Mouse (Mus musculus) cerebellum, adult 18-20 months (tissue): Measurements from ENCODE around the gene Rap1gap.

ENCODE experiments used
- DNase-seq, 2 experiments: peaks; one replicate each; pipeline ENCODE4 v3.0.0; 2021

Rap1gap gene

GRCm38 (mm10) chr4:137695300-137695699 is 30.8 kb downstream of the Rap1gap start:
- no peak for DNase-seq

DNA sequence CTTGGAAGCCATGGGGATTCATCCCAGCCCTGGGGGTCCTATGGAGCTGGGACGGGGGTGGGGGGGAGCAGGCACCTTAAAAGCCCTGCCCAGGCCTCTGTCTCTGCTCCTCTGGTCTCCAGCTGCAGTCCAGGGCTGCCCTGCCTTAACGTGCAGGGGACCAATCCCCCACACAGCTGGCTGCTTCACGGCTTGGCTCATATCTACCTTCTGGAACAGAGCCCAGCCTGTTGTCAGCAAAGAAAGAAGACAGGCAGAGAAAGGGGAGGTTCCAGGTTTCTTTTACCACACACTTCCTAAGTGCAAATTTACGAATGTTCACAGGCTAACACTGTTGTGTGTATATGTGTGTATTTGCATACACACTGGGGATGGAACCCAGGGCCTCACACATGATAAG is 31.4 kb downstream of the Rap1gap start:
- DNase-seq = no peak

DNA sequence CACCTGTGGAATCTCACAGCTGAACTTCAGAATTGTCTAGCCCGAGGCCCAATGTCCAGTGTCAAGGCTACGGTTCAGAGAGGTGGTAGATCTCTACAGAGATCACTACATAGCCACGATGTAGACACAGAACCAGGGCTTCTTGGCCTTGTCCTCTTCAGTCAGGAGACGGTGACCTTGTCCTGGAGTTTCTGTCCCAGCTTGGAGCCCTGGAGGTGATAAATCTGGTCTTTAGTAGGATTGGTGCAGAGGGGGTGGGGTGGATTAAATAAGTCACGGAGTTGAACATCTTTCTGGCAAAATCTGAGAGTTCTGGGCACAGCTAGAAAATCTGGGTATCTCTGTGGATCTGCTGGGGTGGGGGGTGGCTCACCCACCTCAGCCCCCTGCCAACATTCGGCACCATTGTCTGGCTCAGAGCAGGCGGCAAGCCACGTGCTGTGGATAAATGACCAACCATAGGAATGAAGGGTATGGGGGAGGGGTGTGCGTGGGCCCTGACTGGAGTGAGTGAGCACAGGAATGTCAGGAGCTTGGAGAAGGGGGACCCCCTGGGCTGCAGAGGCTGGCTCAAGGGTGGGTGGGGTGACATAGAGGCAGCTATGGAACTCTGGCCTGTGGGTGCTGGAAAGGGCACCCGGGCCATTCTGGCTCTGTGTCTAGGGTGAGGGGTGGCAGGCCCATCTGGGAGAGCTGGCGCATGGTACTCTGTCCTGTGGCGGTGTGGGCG is 32.8 kb downstream of the Rap1gap start:
- peak in 1 of 2 experiments; percentile 38 for DNase-seq

GRCm38 (mm10) chr4:137698076-137698985 is 33.8 kb downstream of the Rap1gap start:
- peak; percentile 82 to 83 for DNase-seq

DNA sequence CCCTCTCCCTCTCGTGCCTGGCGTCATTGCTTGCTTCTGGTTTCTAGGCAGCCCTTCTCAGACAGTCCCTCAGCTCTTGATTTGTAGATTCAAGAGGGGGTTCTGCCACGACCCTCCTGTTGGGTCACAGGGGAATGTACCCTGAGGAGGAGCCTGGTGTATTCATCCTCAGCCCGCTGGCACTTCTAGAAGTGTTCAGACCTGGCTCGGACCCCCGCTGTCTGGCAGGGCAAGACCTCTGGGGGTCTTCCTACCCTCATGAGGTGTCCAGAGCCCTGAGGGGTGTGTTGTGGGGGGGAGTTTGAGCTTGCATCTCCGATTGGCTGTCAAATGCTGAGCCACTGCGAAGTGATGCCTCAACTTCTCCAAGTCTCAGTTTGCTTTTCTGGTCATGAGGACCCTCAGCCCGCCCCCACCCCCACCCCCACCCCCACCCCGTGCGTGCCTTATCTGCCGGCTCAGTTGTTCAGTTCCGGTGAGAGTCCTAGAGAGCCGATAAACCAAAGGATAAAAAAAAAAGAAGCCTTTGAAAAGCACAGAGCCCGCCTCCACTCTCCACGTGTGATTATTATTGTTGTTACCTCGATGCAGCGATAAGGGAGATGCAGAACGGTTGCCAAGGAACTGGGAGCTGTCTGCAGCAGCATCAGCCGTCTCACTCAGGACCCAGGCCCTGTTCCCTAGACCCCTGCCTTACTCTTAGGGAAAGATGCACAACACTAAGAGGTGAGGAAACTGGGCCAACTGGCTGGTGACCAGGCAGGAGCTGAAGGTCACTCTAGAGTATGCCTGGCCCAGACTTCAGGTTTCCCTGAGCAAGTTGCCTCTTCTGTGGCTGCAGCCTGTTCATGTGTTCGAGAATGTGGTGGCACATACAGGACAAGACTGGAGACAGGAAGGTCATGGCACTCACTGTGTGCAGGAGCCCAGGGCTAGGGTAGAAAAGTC is 35.0 kb downstream of the Rap1gap start:
- peak; percentile 54 to 56 for DNase-seq

DNA sequence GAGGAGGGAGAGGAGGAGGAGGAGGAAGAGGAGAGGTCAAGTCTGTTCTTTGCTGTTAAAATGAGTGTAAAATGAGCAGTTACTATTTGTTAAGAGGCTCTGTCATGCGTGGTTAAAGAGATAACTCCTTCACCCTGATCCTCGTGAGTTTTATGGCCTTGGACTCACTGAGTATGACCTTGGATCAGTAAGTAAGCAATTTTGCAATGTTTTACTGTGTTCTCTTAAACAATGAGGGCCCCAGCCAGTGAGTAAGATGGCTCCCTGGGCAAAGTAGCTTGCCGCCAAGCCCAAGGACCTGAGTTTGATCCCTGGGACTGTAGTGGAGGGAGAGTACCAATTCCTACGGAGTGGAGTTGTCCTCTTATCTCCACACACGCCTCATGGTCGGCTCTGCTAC is 36.4 kb downstream of the Rap1gap start:
- no peak for DNase-seq

DNA sequence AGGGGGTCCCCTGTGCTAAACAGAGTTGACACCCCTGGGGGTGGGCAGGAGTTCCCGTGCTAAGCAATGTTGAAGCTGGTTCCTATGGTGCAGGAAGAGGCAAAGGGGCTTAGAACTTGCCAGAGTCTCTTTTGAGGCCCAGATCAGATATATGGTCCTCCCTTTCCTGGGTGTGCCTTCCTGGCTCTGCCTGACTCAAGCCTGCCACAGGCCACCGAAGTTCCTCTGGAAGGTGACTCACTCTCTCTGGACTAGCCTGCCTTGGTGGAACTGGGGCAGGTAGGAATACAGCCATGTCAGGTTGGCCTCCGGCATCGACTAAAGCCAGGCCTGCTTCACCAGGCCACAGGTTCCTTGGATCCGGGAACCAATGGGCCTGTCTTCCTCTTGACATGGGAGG is 38.6 kb downstream of the Rap1gap start:
- DNase-seq = no peak

- DNase-seq = no peak
Observed at GRCm38 (mm10) chr4:137704561-137704960, 40.0 kb downstream of the Rap1gap start.

DNA sequence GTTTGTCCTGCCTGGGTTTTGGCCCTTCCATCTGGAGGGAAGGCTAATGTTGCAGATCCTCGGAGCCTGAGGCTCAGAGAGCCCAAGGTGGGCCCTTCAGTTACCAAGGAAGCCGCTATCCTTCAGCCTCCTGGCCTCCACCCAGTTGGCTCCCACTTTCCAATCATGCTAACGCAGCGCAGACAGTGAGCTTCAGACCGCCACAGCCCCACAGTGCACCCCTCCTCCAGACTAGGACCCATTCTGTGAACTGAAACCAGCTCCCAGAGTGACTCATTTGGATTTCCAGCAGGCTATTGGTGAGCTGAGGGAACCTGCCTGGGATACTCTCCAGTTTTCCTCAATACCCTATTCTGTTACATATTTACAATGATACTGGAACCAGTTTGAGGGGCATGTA is 40.9 kb downstream of the Rap1gap start:
- DNase-seq = no peak

- no peak for DNase-seq
Observed at GRCm38 (mm10) chr4:137706510-137706909, 42.0 kb downstream of the Rap1gap start.

DNA sequence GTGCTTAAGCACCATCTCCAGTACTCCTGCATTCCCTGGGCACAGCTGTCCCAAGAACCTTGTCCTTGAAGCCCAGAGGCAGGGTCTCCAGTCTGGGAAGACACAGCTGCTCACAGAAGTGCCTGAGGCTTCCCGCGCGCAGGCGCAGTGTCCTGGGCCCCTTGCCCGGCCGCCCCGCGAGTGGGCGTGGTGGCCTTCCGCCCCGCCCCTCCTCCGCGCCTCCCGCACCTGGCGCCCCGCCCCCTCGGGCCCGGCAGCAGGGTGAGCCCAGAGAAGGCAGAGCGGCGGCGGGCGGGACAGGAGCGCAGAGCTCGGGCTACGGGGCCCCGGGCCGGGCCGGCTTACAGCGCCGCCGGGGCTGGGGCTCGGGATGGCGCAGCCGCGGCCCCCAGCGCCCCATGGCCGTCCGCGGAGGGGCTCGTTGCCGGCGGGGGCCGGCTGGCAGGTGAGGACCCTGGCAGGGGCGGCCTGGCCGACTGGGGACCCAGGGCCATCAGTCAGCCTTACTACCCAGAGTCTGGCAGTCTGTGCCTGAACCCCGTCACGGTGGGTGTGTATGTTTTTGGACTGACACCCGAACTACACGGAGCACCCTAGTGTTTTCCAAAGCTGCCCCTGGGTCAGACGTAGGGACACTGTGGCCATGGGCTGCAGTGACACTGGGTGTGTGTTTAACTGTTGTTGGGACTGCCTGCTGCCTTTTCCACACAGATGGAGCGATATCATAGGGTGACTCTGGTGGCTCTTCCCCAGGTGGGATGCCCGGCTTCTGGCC is 42.9 kb downstream of the Rap1gap start:
- DNase-seq = peak; percentile 61 to 81

GRCm38 (mm10) chr4:137712963-137713362 is 48.4 kb downstream of the Rap1gap start:
- no peak for DNase-seq

GRCm38 (mm10) chr4:137714020-137714624 is 49.6 kb downstream of the Rap1gap start:
- no peak for DNase-seq

DNA sequence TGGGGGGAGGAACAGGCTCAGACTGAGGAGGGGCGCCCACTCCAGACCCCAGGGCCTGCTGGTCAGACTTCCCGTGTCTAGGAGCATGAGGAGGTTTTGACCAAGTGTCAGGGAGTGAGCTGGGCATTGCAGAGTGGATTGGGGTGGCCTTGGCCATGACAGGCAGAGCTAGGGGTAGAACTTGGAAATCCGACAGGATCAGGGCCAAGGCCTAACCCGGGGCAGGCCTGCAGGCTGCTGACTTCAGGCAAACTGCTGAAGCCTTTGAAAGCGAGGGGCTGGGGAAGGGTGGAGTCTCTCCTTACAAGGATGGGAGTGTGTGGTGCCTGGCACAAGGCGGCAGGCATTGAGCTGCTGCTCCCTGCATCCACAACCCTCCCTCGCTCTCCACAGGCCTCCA is 52.5 kb downstream of the Rap1gap start:
- no peak for DNase-seq

DNA sequence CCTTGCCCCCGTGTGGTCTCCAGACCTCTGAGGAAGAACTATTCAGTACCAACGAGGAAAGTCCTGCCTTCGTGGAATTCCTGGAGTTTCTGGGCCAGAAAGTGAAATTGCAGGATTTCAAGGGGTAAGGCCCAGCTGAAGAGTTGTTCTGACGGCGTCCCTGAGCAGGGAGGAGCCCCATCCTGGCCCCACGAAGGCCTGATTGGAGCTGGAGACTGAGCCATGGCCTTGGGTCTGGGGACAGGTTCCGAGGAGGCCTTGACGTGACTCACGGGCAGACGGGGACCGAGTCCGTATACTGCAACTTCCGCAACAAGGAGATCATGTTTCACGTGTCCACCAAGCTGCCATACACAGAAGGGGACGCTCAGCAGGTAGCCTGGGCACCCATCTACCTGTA is 53.1 kb downstream of the Rap1gap start:
- no peak for DNase-seq

DNA sequence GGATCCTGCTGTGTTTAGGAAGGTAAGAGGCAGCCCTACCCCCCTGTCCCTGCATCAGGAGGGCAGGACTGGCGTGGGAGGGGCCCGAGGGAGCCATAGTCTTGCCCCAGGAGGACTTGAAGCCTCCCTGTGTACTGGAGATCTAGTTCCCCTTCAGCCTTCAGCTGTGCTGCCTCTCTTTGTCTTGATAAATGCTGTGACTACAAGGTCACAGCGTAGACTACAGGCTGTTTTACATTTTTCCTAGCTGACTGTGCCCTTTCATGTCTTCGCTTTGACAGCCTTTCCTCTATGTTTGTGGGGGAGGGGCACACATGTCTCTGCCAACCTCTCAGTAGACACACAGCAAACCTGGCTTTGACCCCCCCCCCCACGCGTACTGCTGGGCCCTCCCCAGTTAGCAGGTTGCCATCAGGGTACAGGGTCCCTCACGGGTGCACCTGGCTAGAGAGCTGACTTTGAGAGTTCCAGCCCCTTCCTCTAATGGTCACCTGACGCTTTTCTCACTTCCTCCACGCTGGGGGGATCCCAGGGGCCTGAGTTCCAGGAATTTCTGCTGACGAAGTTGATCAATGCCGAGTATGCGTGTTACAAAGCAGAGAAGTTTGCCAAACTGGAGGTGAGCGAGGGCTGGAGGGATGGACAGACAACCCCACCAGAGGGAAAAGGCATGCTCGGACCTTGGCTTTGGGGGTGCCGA is 55.0 kb downstream of the Rap1gap start:
- DNase-seq = no peak

DNA sequence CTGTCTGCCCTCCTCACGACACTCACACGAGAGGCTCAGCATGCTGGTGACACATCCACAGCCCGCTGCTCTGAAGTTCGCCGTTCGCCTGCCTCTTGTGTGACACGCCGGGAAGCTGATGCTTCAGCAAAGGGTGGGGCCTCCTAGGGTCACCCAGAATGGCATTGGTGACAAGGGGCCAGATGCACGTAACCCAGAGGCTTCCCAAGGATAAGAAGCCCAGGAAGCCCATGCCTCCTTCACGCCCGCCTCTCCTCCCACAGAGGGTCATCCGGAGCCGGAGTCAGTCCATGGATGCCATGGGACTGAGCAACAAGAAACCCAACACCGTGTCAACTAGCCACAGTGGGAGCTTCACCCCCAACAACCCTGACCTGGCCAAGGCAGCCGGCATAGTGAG is 57.0 kb downstream of the Rap1gap start:
- peak in 1 of 2 experiments; percentile 23 for DNase-seq

- DNase-seq = peak in 1 of 2 experiments; percentile 33
Observed at GRCm38 (mm10) chr4:137722230-137722629, 57.7 kb downstream of the Rap1gap start.

DNA sequence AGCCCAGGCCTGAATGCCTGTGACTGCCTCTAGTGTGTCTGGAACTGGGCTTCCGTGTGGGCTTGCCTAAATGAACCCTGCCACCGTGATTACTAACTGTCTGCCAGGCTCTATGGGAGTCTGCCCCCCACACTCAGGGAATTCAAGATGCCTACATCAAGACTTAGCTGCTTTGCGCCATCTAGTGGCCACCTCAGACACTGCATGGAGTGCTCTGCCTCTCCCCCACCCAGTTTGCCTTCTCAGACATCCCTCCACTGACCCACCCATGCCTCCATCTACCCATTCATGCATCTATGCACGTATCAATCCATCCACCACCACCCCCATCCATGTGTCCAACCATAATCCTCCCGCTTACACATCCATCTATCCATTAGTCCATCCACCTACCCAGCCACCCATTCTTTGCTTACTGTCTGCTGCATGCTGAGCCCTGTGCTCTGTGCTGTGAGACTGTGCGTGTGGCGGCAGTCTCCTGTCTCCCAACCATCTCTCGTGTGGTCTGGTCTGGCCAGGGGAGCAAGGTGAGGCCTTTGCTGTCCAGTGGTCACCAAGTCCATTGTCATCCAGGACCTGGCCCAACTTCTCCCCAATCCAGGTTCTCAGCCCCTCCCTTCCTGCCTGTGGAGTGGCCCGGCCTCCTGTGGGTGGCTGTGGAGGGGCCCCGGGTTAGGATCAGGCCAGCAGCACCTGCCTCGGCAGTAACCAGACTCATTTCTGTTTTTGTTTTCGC is 58.3 kb downstream of the Rap1gap start:
- peak; percentile 79 to 86 for DNase-seq

GRCm38 (mm10) chr4:137723527-137723926 is 59.0 kb downstream of the Rap1gap start:
- no peak for DNase-seq
